ENCODE assay signal across 8 mouse cellular contexts in genomic region chr5:35104960-35105921, GRCm38 (mm10). TPM values are rescaled to one million over a fixed set of nuclear protein-coding genes. Genes with fewer than 3 reads are reported as not detected.
A peak's percentile ranks its signal among the peaks of the same experiment; 100 is the strongest.
DNase-seq lines count a peak whose midpoint lies in the region; ATAC-seq and TF ChIP-seq lines count a peak whose summit lies in the region.

Gene Lrpap1 (minus strand): TSS chr5:35105766.

- TF ChIP-seq CTCF in kidney, postnatal 0 days (IDR thresholded peaks at IDR 0.05; ENCODE audit: low read depth) = no peak

- peak within 1 kb of the TSS; percentile 90 for H3K4me3 ChIP-seq in heart, embryonic 12.5 days
- peak within 1 kb of the TSS; percentile 83 for H3K4me3 ChIP-seq in kidney, postnatal 0 days (replicated peaks; ENCODE audit: low read depth, low read length)
- peak within 1 kb of the TSS; percentile 77 for H3K4me3 ChIP-seq in liver, embryonic 11.5 days (ENCODE audit: low read depth, low read length)
- H3K4me3 ChIP-seq in stomach, embryonic 14.5 days (ENCODE audit: low read depth, low read length) = peak within 1 kb of the TSS; percentile 85

- H3K36me3 ChIP-seq in heart, embryonic 12.5 days = peaks cover 24% of the 10 kb centered on the region
- H3K36me3 ChIP-seq in kidney, postnatal 0 days (ENCODE audit: insufficient read depth, low read length) = peaks cover 16% of the 10 kb centered on the region; the same call in 1 of the 2 replicates
- peaks cover 10% of the 10 kb centered on the region for H3K36me3 ChIP-seq in liver, embryonic 11.5 days (ENCODE audit: control insufficient read depth, insufficient read depth, low read length)
- peaks cover 18% of the 10 kb centered on the region for H3K36me3 ChIP-seq in stomach, embryonic 14.5 days (ENCODE audit: control insufficient read depth, insufficient read depth, low read length)

- peak within 1 kb of the TSS; percentile 77 for H3K27ac ChIP-seq in heart, embryonic 12.5 days (ENCODE audit: poor library complexity, severe bottlenecking)
- peak within 1 kb of the TSS; percentile 87 for H3K27ac ChIP-seq in kidney, postnatal 0 days
- H3K27ac ChIP-seq in liver, embryonic 11.5 days (ENCODE audit: low read depth, low read length) = peak within 1 kb of the TSS; percentile 44
- peak within 1 kb of the TSS; percentile 71 for H3K27ac ChIP-seq in stomach, embryonic 14.5 days (ENCODE audit: low read length)

- no peaks in the 10 kb centered on the region for H3K27me3 ChIP-seq in heart, embryonic 12.5 days (replicated peaks)
- no peaks in the 10 kb centered on the region for H3K27me3 ChIP-seq in kidney, postnatal 0 days (ENCODE audit: insufficient read depth, low read length)
- H3K27me3 ChIP-seq in liver, embryonic 11.5 days (replicated peaks; ENCODE audit: control insufficient read depth, insufficient read depth, low read length) = 0 out of 2 replicates have a peak, but pooled peaks cover 2% of the 10 kb centered on the region
- H3K27me3 ChIP-seq in stomach, embryonic 14.5 days (ENCODE audit: control insufficient read depth, insufficient read depth, low read length) = no peaks in the 10 kb centered on the region

- ATAC-seq in erythroid progenitor cell, adult 5-6 weeks (replicated peaks; ENCODE audit: low FRiP score, poor library complexity, severe bottlenecking) = peak; percentile 88
- ATAC-seq in heart, embryonic 12.5 days (ENCODE audit: insufficient number of reproducible peaks, low FRiP score) = peak; percentile 95
- ATAC-seq in kidney, postnatal 0 days (replicated peaks; ENCODE audit: low FRiP score, low read depth) = peak; percentile 89
- ATAC-seq in liver, embryonic 11.5 days (replicated peaks; ENCODE audit: low FRiP score) = peak; percentile 91
- ATAC-seq in stomach, embryonic 14.5 days (ENCODE audit: insufficient number of reproducible peaks, insufficient read depth, low FRiP score, low read depth) = peak; percentile 93

- no peaks in the 10 kb centered on the region for H3K9me3 ChIP-seq in heart, embryonic 12.5 days (replicated peaks)
- H3K9me3 ChIP-seq in kidney, postnatal 0 days (replicated peaks; ENCODE audit: low read length) = no peaks in the 10 kb centered on the region
- H3K9me3 ChIP-seq in liver, embryonic 11.5 days (ENCODE audit: control insufficient read depth, low read length) = no peaks in the 10 kb centered on the region
- no peaks in the 10 kb centered on the region for H3K9me3 ChIP-seq in stomach, embryonic 14.5 days (ENCODE audit: control insufficient read depth, low read depth, low read length)

- WGBS in heart, embryonic 12.5 days = under 1% methylated on average over 39 of the region's 39 CpGs
- WGBS in kidney, postnatal 0 days = under 1% methylated on average over 39 of the region's 39 CpGs
- WGBS in liver, embryonic 11.5 days = under 1% methylated on average over 39 of the region's 39 CpGs
- under 1% methylated on average over 38 of the region's 39 CpGs for WGBS in stomach, embryonic 14.5 days

- peak; percentile 91 for DNase-seq in CD4-positive helper T cell, adult 2 months (ENCODE audit: low read depth, low spot score)
- peak; percentile 86 for DNase-seq in brain, embryonic 18.5 days (ENCODE audit: low read depth, low spot score)
- peak; percentile 97 for DNase-seq in kidney, postnatal 0 days (ENCODE audit: low spot score)
- DNase-seq in liver, embryonic 11.5 days (ENCODE audit: low spot score) = peak; percentile 97
- peak; percentile 95 for DNase-seq in naive thymus-derived CD4-positive, alpha-beta T cell, adult 2 months (ENCODE audit: low read depth)

- H3K4me2 ChIP-seq in heart, embryonic 12.5 days = peak within 1 kb of the TSS; percentile 84
- H3K4me2 ChIP-seq in kidney, postnatal 0 days (ENCODE audit: low read length) = peak within 1 kb of the TSS; percentile 71
- peak within 1 kb of the TSS; percentile 69 for H3K4me2 ChIP-seq in liver, embryonic 11.5 days
- H3K4me2 ChIP-seq in stomach, embryonic 14.5 days (replicated peaks; ENCODE audit: low read depth, low read length) = peak within 1 kb of the TSS; percentile 70

- H3K4me1 ChIP-seq in heart, embryonic 12.5 days (replicated peaks) = peaks cover 27% of the 10 kb centered on the region
- peaks cover 20% of the 10 kb centered on the region for H3K4me1 ChIP-seq in kidney, postnatal 0 days (replicated peaks; ENCODE audit: insufficient read depth, low read length)
- peaks cover 18% of the 10 kb centered on the region for H3K4me1 ChIP-seq in liver, embryonic 11.5 days (replicated peaks; ENCODE audit: control insufficient read depth, insufficient read depth, low read length)
- H3K4me1 ChIP-seq in stomach, embryonic 14.5 days (ENCODE audit: control insufficient read depth, insufficient read depth, low read length) = peaks cover 18% of the 10 kb centered on the region

- H3K9ac ChIP-seq in heart, embryonic 12.5 days = peak within 1 kb of the TSS; percentile 83
- H3K9ac ChIP-seq in kidney, postnatal 0 days (ENCODE audit: low read depth, low read length) = peak within 1 kb of the TSS; percentile 86
- H3K9ac ChIP-seq in liver, embryonic 11.5 days (ENCODE audit: low read depth, low read length) = peak within 1 kb of the TSS; percentile 76
- peak within 1 kb of the TSS; percentile 60 for H3K9ac ChIP-seq in stomach, embryonic 14.5 days (replicated peaks; ENCODE audit: low read depth, low read length)

RNA-seq across cellular contexts. Expression of gene Lrpap1, which starts in this region (rescaled TPM):
- 7.1 and 8.6 TPM in 2 replicates for total RNA-seq in erythroid progenitor cell, adult 5-6 weeks (2015; ENCODE audit: low replicate concordance)
- total RNA-seq in erythroid progenitor cell, adult 5-6 weeks (2017; ENCODE audit: low replicate concordance) = 13.3 and 17.8 TPM in 2 replicates
- polyA plus RNA-seq in heart, embryonic 12.5 days (2016; fragmentation: Nextera tagmentation; extraction: Ambion mirVana) = 142 and 147 TPM in 2 replicates
- 265 and 288 TPM in 2 replicates for polyA plus RNA-seq in kidney, postnatal 0 days (2015; fragmentation: Nextera tagmentation; extraction: Ambion mirVana)
- 97.9 and 103 TPM in 2 replicates for polyA plus RNA-seq in liver, embryonic 11.5 days (2014; fragmentation: Nextera tagmentation; extraction: Ambion mirVana)
- polyA plus RNA-seq in stomach, embryonic 14.5 days (2014; fragmentation: Nextera tagmentation; extraction: Ambion mirVana) = 187 and 192 TPM in 2 replicates

Comparison
In these comparisons a context has a peak if more than half of its experiments do, and no peak if none do; other contexts are left out.
1. Peak in every context shown above with its lines: DNase-seq, ATAC-seq, H3K4me3 ChIP-seq and H3K27ac ChIP-seq.